Mouse (Mus musculus): ENCODE measurements at regions not wholly inside any gene's neighbourhood (a gene's known extent, or its start where the extent isn't known, plus 50 kb on each side); places are given as distances from the start of the nearest gene placed in this dataset.

GRCm38 (mm10) chr3:34143652-34144051, 62.5 kb upstream of the Dnajc19 start:
- no peak for TF ChIP-seq CTCF (IDR thresholded peaks at IDR 0.05; ENCODE audit: low read depth, low read length)
- TF ChIP-seq POLR2A (IDR thresholded peaks at IDR 0.05; ENCODE audit: insufficient read depth, low read length) = no peak
- TF ChIP-seq EP300 (IDR thresholded peaks at IDR 0.05; ENCODE audit: insufficient read depth, low read depth, low read length) = no peak

All from ES-Bruce4 (cell line).